Mouse (Mus musculus) adrenal gland, postnatal 25 days (tissue): Measurements from ENCODE around the gene Trmt1. TPM values are rescaled to one million over a fixed set of nuclear protein-coding genes. Genes with fewer than 3 reads are reported as not detected.
A peak's percentile ranks its signal among the peaks of the same experiment; 100 is the strongest.

Source experiments
- DNase-seq: peaks from one replicate; pipeline ENCODE4 v3.0.0; 2021; ENCODE audit warnings: mixed read lengths
- total RNA-seq: library from RNA; stranded (reverse); gene quantifications from 2 replicates; pipeline ENCODE4 v1.2.3, GENCODE M21; 2021

The Trmt1 gene
- total RNA-seq, 1 experiment from 2014 or later = 83.9 TPM

DNA sequence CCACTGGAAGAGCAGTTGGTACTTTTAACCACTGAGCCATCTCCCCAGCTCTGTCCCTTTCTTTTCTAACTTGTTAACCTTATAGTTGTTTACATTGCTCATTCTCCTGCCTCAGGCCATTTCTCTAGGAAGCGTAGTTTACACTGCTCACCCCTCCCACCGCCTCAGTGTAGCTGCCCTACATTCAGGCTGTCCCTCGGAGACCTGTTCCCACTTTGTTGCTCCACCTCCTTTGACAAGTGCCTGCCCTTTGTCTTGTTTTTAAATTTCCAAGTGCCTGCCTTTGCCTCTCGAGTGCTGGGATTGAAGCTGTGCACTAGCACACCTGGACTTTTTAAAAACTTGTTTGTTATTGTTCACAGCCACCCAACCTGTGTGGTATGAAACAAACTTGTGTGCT, 7.2 kb downstream of the Trmt1 start:
- DNase-seq = no peak

GRCm38 (mm10) chr8:84695140-84695539, 9.0 kb downstream of the Trmt1 start:
- DNase-seq = no peak

DNA sequence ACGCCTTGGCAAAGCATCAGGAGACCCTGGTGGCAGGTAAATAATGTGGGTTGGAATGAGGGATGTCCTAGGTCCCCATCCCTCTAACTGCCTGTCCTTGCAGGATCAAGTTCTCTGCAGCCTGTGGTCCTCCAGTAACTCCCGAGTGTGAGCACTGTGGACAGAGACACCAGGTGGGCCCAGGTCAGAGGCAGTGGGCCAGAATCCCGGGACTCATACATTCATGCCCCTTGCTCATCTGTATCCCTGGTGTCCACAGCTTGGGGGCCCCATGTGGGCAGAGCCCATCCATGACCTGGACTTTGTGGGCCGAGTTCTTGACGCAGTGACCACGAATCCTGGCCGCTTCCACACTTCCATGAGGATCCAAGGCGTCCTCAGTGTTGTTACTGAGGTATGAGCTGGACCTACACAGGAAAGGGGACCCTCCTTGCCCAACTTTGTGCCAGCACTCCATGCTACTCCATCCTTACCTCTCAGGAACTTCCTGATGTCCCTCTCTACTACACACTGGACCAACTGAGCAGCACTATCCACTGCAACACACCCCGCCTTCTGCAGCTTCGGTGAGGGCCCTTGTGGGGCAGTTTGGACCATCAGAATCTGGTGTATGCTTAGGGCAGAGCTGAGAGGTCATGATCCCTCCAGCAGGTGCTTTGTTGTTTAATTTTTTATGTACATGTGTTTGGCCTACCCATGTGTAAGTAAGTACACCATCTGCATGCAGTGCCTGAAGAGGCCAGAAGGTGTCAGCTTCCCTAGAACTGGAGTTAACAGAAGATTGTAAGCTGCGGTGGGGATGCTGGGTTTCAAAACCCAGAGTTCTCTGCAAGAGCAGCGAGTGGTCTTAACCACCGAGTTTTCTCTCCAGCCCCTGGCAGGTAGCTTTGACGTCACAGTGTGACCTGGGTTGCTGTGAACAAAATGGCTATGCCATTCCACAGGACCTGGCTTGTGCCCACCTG, 11.3 kb downstream of the Trmt1 start:
- DNase-seq = no peak

- DNase-seq = no peak
Measured at GRCm38 (mm10) chr8:84698288-84698687, 12.2 kb downstream of the Trmt1 start.

DNA sequence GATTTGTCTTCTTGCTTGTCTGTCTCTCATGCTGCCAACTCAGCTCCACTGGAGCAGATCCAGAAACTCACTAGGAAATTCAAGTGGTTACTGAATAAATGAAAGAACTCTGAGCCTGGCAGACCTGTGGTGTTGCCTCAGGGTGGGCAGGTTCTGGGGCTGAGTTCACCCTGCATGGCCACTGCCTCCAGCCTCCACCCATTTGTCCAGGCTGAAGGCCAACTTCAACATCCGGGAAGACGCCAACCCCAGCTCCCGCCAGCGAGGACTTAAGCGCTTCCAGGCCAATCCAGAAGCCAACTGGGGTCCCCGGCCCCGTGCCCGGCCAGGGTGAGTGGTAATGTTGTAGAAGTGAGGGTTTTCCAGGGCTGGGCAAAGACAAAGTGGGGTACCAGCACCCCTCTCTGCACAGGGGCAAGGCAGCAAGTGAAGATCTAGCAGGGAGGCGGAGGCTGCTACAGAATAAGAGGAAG, 12.9 kb downstream of the Trmt1 start:
- peak; percentile 45 for DNase-seq

- peak; percentile 45 for DNase-seq
Measured at GRCm38 (mm10) chr8:84699861-84700322, 13.8 kb downstream of the Trmt1 start.

GRCm38 (mm10) chr8:84700526-84700925, 14.4 kb downstream of the Trmt1 start:
- DNase-seq = no peak

- peak; percentile 59 for DNase-seq
Measured at GRCm38 (mm10) chr8:84700941-84701911, 15.1 kb downstream of the Trmt1 start, which contains the start of gene Lyl1. TSS of gene Lyl1 (plus strand) at chr8:84701457.

DNA sequence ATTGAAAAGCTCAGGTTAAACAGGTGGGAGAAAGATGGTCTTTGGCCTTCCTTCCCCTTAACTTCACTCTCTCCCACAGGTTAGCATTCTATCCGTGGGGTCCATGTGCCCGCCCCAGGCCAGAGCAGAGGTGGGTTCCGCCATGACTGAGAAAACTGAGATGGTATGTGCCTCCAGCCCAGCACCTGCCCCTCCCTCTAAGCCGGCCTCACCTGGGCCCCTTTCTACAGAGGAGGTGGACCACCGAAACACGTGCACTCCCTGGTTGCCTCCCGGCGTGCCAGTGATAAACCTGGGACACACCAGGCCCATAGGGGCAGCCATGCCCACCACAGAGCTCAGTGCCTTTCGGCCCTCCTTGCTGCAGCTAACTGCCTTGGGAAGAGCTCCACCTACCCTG, 16.5 kb downstream of the Trmt1 start:
- no peak for DNase-seq

GRCm38 (mm10) chr8:84702963-84703465, 16.9 kb downstream of the Trmt1 start:
- no peak for DNase-seq

GRCm38 (mm10) chr8:84703466-84704249, 17.6 kb downstream of the Trmt1 start:
- no peak for DNase-seq

DNA sequence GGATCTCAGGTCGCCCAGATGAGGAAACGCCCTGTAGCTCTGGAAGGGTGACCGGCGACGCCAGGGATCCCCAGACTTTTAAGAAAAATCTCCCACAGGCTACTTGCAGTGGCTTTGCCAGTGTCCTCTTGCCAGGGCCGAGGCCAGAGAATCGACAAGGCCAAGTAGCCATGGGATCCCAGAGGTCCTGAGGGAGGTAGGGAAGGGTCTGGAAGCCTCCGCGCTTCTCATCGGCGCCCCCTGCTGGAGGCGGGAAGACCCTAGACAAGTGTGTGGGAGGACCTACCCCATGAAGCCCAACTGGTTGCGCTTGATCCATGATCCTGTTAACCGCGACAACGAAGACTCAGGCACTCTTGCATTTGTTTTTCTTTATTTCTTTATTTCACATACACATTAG, 18.2 kb downstream of the Trmt1 start:
- peak; percentile 79 for DNase-seq

- DNase-seq = no peak
Measured at GRCm38 (mm10) chr8:84704867-84705831, 19.0 kb downstream of the Trmt1 start.

DNA sequence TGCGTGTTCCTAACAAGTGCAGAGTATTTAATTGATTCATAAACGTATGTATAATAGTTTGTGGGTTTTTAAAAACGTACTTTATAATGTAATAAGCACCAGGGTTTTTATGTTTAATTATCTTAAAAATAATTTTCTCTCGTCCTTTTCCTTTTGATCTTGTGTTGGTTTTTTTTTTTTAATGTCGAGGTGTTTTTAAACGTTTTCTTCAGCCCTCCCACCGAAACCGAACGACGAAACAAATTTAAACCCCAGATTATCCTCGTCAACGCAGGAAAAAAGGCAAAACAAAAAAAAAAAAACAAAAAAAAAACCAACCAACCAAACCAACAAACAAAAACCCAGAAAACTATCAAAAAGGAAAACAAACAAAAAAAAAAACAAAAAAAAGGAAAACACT, 19.9 kb downstream of the Trmt1 start:
- no peak for DNase-seq

DNA sequence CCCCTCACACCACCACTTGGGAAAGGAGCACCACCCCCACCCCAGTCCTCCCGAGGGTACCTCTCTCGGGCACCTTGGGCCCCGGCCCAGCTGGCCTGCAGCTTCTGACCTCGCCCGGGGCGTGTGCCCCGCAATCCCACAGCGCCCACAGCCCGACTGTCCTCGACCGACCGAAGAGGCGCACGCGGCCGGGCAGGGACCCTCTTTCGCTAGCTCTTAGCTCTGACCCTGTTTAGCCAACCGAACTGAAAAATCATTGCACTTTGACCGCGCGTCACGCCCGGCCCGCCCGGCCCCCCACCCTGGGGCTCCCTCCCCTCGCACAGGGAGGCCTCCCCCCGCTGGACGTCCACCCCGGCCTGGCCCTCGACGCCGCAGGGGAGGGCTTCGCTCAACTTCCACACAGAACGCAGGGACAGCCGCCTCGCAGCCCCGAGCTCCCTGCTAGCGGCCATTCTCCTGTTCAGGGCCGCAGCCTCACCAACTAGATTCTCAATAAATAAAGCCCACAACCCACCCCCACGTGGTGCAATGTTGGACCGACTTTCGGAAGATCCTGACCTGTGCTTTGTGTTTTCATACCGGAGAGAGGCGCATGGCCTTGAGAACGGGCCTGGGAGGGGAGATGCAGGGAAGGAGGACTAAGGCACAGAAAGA, 20.6 kb downstream of the Trmt1 start:
- DNase-seq = no peak

DNA sequence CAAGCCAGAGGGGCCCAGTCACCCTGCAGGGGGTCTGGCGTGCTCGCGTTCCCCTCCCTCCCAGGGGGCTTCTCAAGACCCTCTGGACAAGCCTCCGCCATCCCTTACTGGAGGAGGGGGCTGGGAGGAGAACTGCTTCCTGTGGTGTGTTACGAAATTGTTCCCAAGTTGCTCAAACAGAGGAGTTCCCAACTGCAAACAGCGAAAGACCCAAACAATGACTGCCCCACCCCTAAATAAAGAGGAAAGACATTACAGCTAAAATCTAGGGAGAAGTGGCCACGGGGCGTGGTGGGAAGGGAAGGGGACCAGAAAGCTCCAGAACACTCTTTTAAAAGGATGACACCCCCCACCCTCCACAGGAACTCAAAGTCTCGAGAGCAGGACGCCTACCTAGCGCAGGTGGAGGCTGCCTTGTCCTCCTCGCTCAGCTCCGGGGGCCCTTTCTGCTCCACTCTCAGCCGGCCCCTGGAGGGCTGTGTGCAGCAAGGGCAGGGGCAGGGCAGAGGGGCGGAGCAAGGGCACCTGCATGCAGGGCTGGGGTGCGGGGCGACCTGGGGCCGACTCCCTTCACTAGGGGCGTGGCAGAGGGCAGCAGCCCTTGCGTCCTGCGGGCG, 21.3 kb downstream of the Trmt1 start:
- DNase-seq = no peak

GRCm38 (mm10) chr8:84708071-84708541, 22.0 kb downstream of the Trmt1 start:
- DNase-seq = no peak

DNA sequence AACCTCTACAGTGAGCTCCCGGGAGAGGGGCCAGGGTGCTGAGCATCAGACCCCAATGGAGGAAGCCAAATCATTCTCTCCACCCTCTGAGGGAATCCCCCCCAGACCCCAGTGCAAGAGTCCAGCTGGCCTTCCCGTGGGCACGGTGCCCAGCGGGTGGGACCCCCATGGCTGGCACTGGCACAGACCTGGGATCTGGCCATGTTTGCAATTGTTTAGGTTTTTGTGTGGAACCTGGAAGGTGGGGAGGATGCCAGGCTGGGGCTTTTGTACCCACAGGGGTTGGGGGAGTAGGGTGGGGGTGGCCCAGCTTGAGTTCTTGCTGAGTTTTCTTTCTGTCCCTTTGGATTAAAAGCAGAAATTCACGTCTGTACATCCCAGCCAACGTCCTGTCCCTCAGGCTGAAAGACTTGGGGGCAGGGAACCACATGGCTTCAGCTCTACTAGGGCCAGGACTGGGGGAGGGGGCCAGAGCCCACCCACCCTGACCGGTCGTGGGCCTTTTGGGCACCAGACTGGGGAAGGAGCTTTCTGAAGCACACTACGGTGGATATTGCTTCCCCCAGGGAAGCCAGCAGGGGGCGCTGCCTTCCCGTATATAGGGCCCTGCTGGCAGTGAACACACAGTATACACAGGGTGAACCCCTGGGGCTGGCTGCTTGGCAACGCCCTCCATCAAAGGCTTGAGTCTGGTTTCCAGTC, 22.8 kb downstream of the Trmt1 start:
- DNase-seq = peak; percentile 81
